Mouse (Mus musculus): ENCODE results near the gene Ubd.
"Not testable (repeated sequence)": the region's sequence is repeated elsewhere in the genome, so short reads cannot be mapped to it uniquely, and the experiment has no call there.

Gene Ubd

GRCm38 (mm10) chr17:37193656-37194055, at the start of gene Ubd:
Ubd (plus strand) TSS chr17:37193892.
- no peak for DNase-seq (ENCODE audit: low read depth)

- DNase-seq (ENCODE audit: low read depth) = no peak
Measured at GRCm38 (mm10) chr17:37161394-37161793, 32.3 kb upstream of the Ubd start, which contains the start of gene Olfr93. Olfr93 (minus strand) TSS chr17:37161494.

- DNase-seq (ENCODE audit: low read depth) = no peak
Measured at GRCm38 (mm10) chr17:37185474-37185873, 8.2 kb upstream of the Ubd start.

GRCm38 (mm10) chr17:37190711-37191110, 3.0 kb upstream of the Ubd start:
- no peak for DNase-seq (ENCODE audit: low read depth)

GRCm38 (mm10) chr17:37193032-37193431, 660 bp upstream of the Ubd start:
- no peak for DNase-seq (ENCODE audit: low read depth)

GRCm38 (mm10) chr17:37194782-37195181, 1.1 kb downstream of the Ubd start:
- peak; percentile 44 for DNase-seq (ENCODE audit: low read depth)

- no peak for DNase-seq (ENCODE audit: low read depth)
Measured at GRCm38 (mm10) chr17:37196845-37197724, 3.4 kb downstream of the Ubd start.

GRCm38 (mm10) chr17:37200894-37201293, 7.2 kb downstream of the Ubd start, which contains the start of gene Olfr94:
Olfr94 (minus strand) TSS chr17:37200994.
- DNase-seq (ENCODE audit: low read depth) = no peak

GRCm38 (mm10) chr17:37203206-37203916, 9.7 kb downstream of the Ubd start:
- peak; percentile 42 for DNase-seq (ENCODE audit: low read depth)

- no peak for DNase-seq (ENCODE audit: low read depth)
Measured at GRCm38 (mm10) chr17:37203917-37204236, 10.2 kb downstream of the Ubd start.

GRCm38 (mm10) chr17:37210884-37211768, 17.4 kb downstream of the Ubd start:
- no peak for DNase-seq (ENCODE audit: low read depth)

- no peak for DNase-seq (ENCODE audit: low read depth)
Measured at GRCm38 (mm10) chr17:37213018-37213417, 19.3 kb downstream of the Ubd start, which contains the start of gene Olfr95. Olfr95 (minus strand) TSS chr17:37213118.

- peak; percentile 69 for DNase-seq (ENCODE audit: low read depth)
Measured at GRCm38 (mm10) chr17:37218486-37218885, 24.8 kb downstream of the Ubd start.

GRCm38 (mm10) chr17:37219846-37220245, 26.2 kb downstream of the Ubd start, which contains the start of gene Olfr96:
Olfr96 (plus strand) TSS chr17:37220146.
- no peak for DNase-seq (ENCODE audit: low read depth)

- DNase-seq (ENCODE audit: low read depth) = no peak
Measured at GRCm38 (mm10) chr17:37221879-37222278, 28.2 kb downstream of the Ubd start.

- not testable (repeated sequence) for DNase-seq (ENCODE audit: low read depth)
Measured at GRCm38 (mm10) chr17:37237230-37237629, 43.5 kb downstream of the Ubd start, which contains the start of gene Olfr97. Olfr97 (minus strand) TSS chr17:37237330.

GRCm38 (mm10) chr17:37242198-37242597, 48.5 kb downstream of the Ubd start:
- DNase-seq (ENCODE audit: low read depth) = no peak
